Comparison of ENCODE assay signal across 8 mouse cellular contexts in genomic region chr15:98532281-98532680, GRCm38 (mm10). TPM values are rescaled to one million over a fixed set of nuclear protein-coding genes. Genes with fewer than 3 reads are reported as not detected.
DNase-seq lines count a peak whose midpoint lies in the region; ATAC-seq and TF ChIP-seq lines count a peak whose summit lies in the region.

No protein-coding gene starts in this region.

- intact Hi-C loops in left cerebral cortex, adult 2 months (cut with DNase I) = loop anchor here (5.0 kb wide), 1 partner anchor 35 kb away; no protein-coding TSS in a partner anchor
- intact Hi-C loops in gastrocnemius, postnatal 36 days (cut with DNase I) = loop anchor here (5.0 kb wide), 1 partner anchor 35 kb away; no protein-coding TSS in a partner anchor

- TF ChIP-seq CTCF in left cerebral cortex, adult 2 months (IDR thresholded peaks at IDR 0.05) = no peak
- no peak for TF ChIP-seq CTCF in thymus, adult 2 months (IDR thresholded peaks at IDR 0.05; ENCODE audit: borderline replicate concordance, control insufficient read depth, extremely low read depth, insufficient read depth, low read length, poor library complexity)

- no peak for DNase-seq in left cerebral cortex, adult 2 months (ENCODE audit: extremely low spot score in 1 of 2, low spot score in 2 of 2)
- no peak for DNase-seq in left cerebral cortex, adult 8-10 months (ENCODE audit: low spot score in 2 of 2)
- DNase-seq in adrenal gland, postnatal 25 days = peak; percentile 38
- DNase-seq in hindbrain, embryonic 11.5 days (ENCODE audit: low spot score) = no peak
- no peak for DNase-seq in thymus, adult 2 months
- no peak for DNase-seq in urinary bladder, postnatal 14 days (ENCODE audit: low spot score)
- DNase-seq in gastrocnemius, postnatal 36 days = no peak

- 57% methylated on average over 5 of the region's 5 CpGs for WGBS in hindbrain, embryonic 11.5 days
- WGBS in midbrain, embryonic 12.5 days = 42% methylated on average over 5 of the region's 5 CpGs
- WGBS in thymus, adult 2 months = 23% methylated on average over 5 of the region's 5 CpGs

- H3K4me1 ChIP-seq in hindbrain, embryonic 11.5 days (replicated peaks; ENCODE audit: control insufficient read depth, insufficient read depth, low read length) = 0 out of 2 replicates have a peak, but pooled peaks cover 3% of the 10 kb centered on the region
- peaks cover 19% of the 10 kb centered on the region for H3K4me1 ChIP-seq in midbrain, embryonic 12.5 days
- peaks cover 8% of the 10 kb centered on the region for H3K4me1 ChIP-seq in thymus, adult 2 months (replicated peaks; ENCODE audit: control insufficient read depth, insufficient read depth, low read length)

- H3K4me2 ChIP-seq in hindbrain, embryonic 11.5 days (replicated peaks; ENCODE audit: low read depth, low read length) = peak overlapping the region; percentile 84
- H3K4me2 ChIP-seq in midbrain, embryonic 12.5 days (replicated peaks) = peak overlapping the region; percentile 91

- H3K27ac ChIP-seq in left cerebral cortex, adult 2 months = no peak overlapping the region; the same call in 1 of the 2 replicates
- no peak overlapping the region for H3K27ac ChIP-seq in hindbrain, embryonic 11.5 days (ENCODE audit: low read depth, low read length)
- no peak overlapping the region for H3K27ac ChIP-seq in midbrain, embryonic 12.5 days (replicated peaks)
- no peak overlapping the region for H3K27ac ChIP-seq in thymus, adult 2 months (ENCODE audit: control insufficient read depth, insufficient read depth, low read length)

- H3K9ac ChIP-seq in hindbrain, embryonic 11.5 days (ENCODE audit: low read depth, low read length) = peak overlapping the region; percentile 95
- H3K9ac ChIP-seq in midbrain, embryonic 12.5 days (replicated peaks) = peak overlapping the region; percentile 95; the same call in 1 of the 2 replicates

- peaks cover 11% of the 10 kb centered on the region for H3K36me3 ChIP-seq in hindbrain, embryonic 11.5 days (ENCODE audit: control insufficient read depth, insufficient read depth, low read length)
- H3K36me3 ChIP-seq in midbrain, embryonic 12.5 days = peaks cover 47% of the 10 kb centered on the region
- H3K36me3 ChIP-seq in thymus, adult 2 months (ENCODE audit: control insufficient read depth, insufficient read depth, low read length) = peaks cover 44% of the 10 kb centered on the region

- H3K9me3 ChIP-seq in hindbrain, embryonic 11.5 days (ENCODE audit: control insufficient read depth, low read length) = no peaks in the 10 kb centered on the region
- H3K9me3 ChIP-seq in midbrain, embryonic 12.5 days = no peaks in the 10 kb centered on the region

- no peaks in the 10 kb centered on the region for H3K27me3 ChIP-seq in hindbrain, embryonic 11.5 days (ENCODE audit: control insufficient read depth, insufficient read depth, low read length)
- no peaks in the 10 kb centered on the region for H3K27me3 ChIP-seq in midbrain, embryonic 12.5 days
- H3K27me3 ChIP-seq in thymus, adult 2 months (ENCODE audit: control insufficient read depth, insufficient read depth, low read length) = no peaks in the 10 kb centered on the region

- ATAC-seq in hindbrain, embryonic 11.5 days (ENCODE audit: low FRiP score) = no peak
- ATAC-seq in midbrain, embryonic 12.5 days (ENCODE audit: low FRiP score, low read depth) = no peak

- H3K4me3 ChIP-seq in left cerebral cortex, adult 2 months = peak overlapping the region; percentile 91
- peak overlapping the region; percentile 89 for H3K4me3 ChIP-seq in hindbrain, embryonic 11.5 days (ENCODE audit: low read depth, low read length)
- peak overlapping the region; percentile 88 for H3K4me3 ChIP-seq in midbrain, embryonic 12.5 days
- H3K4me3 ChIP-seq in thymus, adult 2 months (ENCODE audit: control insufficient read depth, insufficient read depth, low read length) = no peak overlapping the region

- no peak for TF ChIP-seq POLR2A in thymus, adult 2 months (IDR thresholded peaks at IDR 0.05; ENCODE audit: control insufficient read depth, extremely low read depth, insufficient read depth, low read length, poor library complexity)

RNA-seq across cellular contexts. Expression of gene Kansl2, which starts 1.8 kb away (rescaled TPM):
- 10 to 100 TPM; 55.1 to 56.7 TPM for total RNA-seq in left cerebral cortex, adult 2 months (2021)
- 10 to 100 TPM; 54.0 to 61.0 (median 56.8) TPM for total RNA-seq in left cerebral cortex, adult 8-10 months (2022)
- total RNA-seq in adrenal gland, postnatal 25 days (2021) = 91.3 and 107 TPM in 2 replicates
- 127 and 132 TPM in 2 replicates for polyA plus RNA-seq in hindbrain, embryonic 11.5 days (2014; fragmentation: Nextera tagmentation; extraction: Ambion mirVana)
- polyA plus RNA-seq in midbrain, embryonic 12.5 days (2016; fragmentation: Nextera tagmentation; extraction: Ambion mirVana) = 171 and 175 TPM in 2 replicates
- 71.6 and 78.4 TPM in 2 replicates for polyA plus RNA-seq in thymus, adult 2 months (2012; rRNA removed)
- total RNA-seq in gastrocnemius, postnatal 36 days (2021) = 10 to 100 TPM; 62.2 to 64.5 TPM

RNA-seq across cellular contexts. Expression of gene Ccnt1, which starts 38.4 kb away (rescaled TPM):
- total RNA-seq in left cerebral cortex, adult 2 months (2021) = 10 to 100 TPM; 40.3 to 45.8 TPM
- 10 to 100 TPM; 35.1 to 44.7 (median 40.9) TPM for total RNA-seq in left cerebral cortex, adult 8-10 months (2022)
- 52.2 and 55.9 TPM in 2 replicates for total RNA-seq in adrenal gland, postnatal 25 days (2021)
- polyA plus RNA-seq in hindbrain, embryonic 11.5 days (2014; fragmentation: Nextera tagmentation; extraction: Ambion mirVana) = 63.8 and 67.8 TPM in 2 replicates
- 63.3 and 63.9 TPM in 2 replicates for polyA plus RNA-seq in midbrain, embryonic 12.5 days (2016; fragmentation: Nextera tagmentation; extraction: Ambion mirVana)
- polyA plus RNA-seq in thymus, adult 2 months (2012; rRNA removed) = 26.8 and 32.0 TPM in 2 replicates
- total RNA-seq in gastrocnemius, postnatal 36 days (2021) = 10 to 100 TPM; 12.4 to 17.9 TPM

RNA-seq across cellular contexts. Expression of gene 4930415O20Rik, which starts 38.5 kb away (rescaled TPM):
- not detected for total RNA-seq in left cerebral cortex, adult 2 months (2021)
- total RNA-seq in left cerebral cortex, adult 8-10 months (2022) = not detected
- not detected in 2 replicates for total RNA-seq in adrenal gland, postnatal 25 days (2021)
- polyA plus RNA-seq in hindbrain, embryonic 11.5 days (2014; fragmentation: Nextera tagmentation; extraction: Ambion mirVana) = not detected in 2 replicates
- not detected in 2 replicates for polyA plus RNA-seq in midbrain, embryonic 12.5 days (2016; fragmentation: Nextera tagmentation; extraction: Ambion mirVana)
- polyA plus RNA-seq in thymus, adult 2 months (2012; rRNA removed) = 0.31 TPM in 1 of 2 replicates, not detected in the other
- under 1 TPM in 1 of 2 experiments, not detected in 1; 0.87 TPM for total RNA-seq in gastrocnemius, postnatal 36 days (2021)

RNA-seq across cellular contexts. Expression of gene Olfr279, which starts 40.1 kb away (rescaled TPM):
- not detected for total RNA-seq in left cerebral cortex, adult 2 months (2021)
- total RNA-seq in left cerebral cortex, adult 8-10 months (2022) = not detected
- total RNA-seq in adrenal gland, postnatal 25 days (2021) = not detected in 2 replicates
- polyA plus RNA-seq in hindbrain, embryonic 11.5 days (2014; fragmentation: Nextera tagmentation; extraction: Ambion mirVana) = not detected in 2 replicates
- not detected in 2 replicates for polyA plus RNA-seq in midbrain, embryonic 12.5 days (2016; fragmentation: Nextera tagmentation; extraction: Ambion mirVana)
- not detected in 2 replicates for polyA plus RNA-seq in thymus, adult 2 months (2012; rRNA removed)
- total RNA-seq in gastrocnemius, postnatal 36 days (2021) = not detected

RNA-seq across cellular contexts. Expression of gene Lalba, which starts 49.8 kb away (rescaled TPM):
- not detected for total RNA-seq in left cerebral cortex, adult 2 months (2021)
- not detected for total RNA-seq in left cerebral cortex, adult 8-10 months (2022)
- total RNA-seq in adrenal gland, postnatal 25 days (2021) = not detected in 2 replicates
- not detected in 2 replicates for polyA plus RNA-seq in hindbrain, embryonic 11.5 days (2014; fragmentation: Nextera tagmentation; extraction: Ambion mirVana)
- not detected in 2 replicates for polyA plus RNA-seq in midbrain, embryonic 12.5 days (2016; fragmentation: Nextera tagmentation; extraction: Ambion mirVana)
- polyA plus RNA-seq in thymus, adult 2 months (2012; rRNA removed) = 0.48 TPM in 1 of 2 replicates, not detected in the other
- not detected for total RNA-seq in gastrocnemius, postnatal 36 days (2021)
